ENCODE assay signal across 9 mouse cellular contexts in genomic region chr3:122509534-122510239, GRCm38 (mm10).
DNase-seq lines count a peak whose midpoint lies in the region; ATAC-seq lines count a peak whose summit lies in the region.
"Had no signal": no experiment of that assay in that cellular context is flagged by ENCODE, and none has a peak within 500 bp of the region (broad histone marks: within the 10 kb centered on the region; RNA-seq: fewer than 3 reads in every experiment).

No protein-coding gene starts in this region.

- ATAC-seq in hindbrain, embryonic 11.5 days (ENCODE audit: low FRiP score), result no peak
- peak; percentile 50 for ATAC-seq in kidney, embryonic 16.5 days (ENCODE audit: low FRiP score, low TSS enrichment)

- no peaks in the 10 kb centered on the region for H3K9me3 ChIP-seq in hindbrain, embryonic 10.5 days
- H3K9me3 ChIP-seq in hindbrain, embryonic 11.5 days (ENCODE audit: control insufficient read depth, low read length), result no peaks in the 10 kb centered on the region
- no peaks in the 10 kb centered on the region for H3K9me3 ChIP-seq in kidney, embryonic 16.5 days (ENCODE audit: low read length)

- no peaks in the 10 kb centered on the region for H3K27me3 ChIP-seq in hindbrain, embryonic 10.5 days (ENCODE audit: insufficient read depth, poor library complexity, severe bottlenecking)
- H3K27me3 ChIP-seq in hindbrain, embryonic 11.5 days (ENCODE audit: control insufficient read depth, insufficient read depth, low read length), result no peaks in the 10 kb centered on the region
- H3K27me3 ChIP-seq in kidney, embryonic 16.5 days (ENCODE audit: insufficient read depth, low read length), result no peaks in the 10 kb centered on the region
- H3K27me3 ChIP-seq: CH12.LX had no signal

- peak overlapping the region; percentile 54; the same call in 1 of the 2 replicates for H3K27ac ChIP-seq in hindbrain, embryonic 10.5 days
- H3K27ac ChIP-seq in hindbrain, embryonic 11.5 days (ENCODE audit: low read depth, low read length), result no peak overlapping the region
- peak overlapping the region; percentile 84 for H3K27ac ChIP-seq in kidney, embryonic 16.5 days (ENCODE audit: low read length)

- H3K4me3 ChIP-seq in hindbrain, embryonic 10.5 days, result no peak overlapping the region
- H3K4me3 ChIP-seq in hindbrain, embryonic 11.5 days (ENCODE audit: low read depth, low read length), result no peak overlapping the region
- H3K4me3 ChIP-seq in kidney, embryonic 16.5 days (ENCODE audit: low read length), result no peak overlapping the region

- no peak overlapping the region for H3K4me2 ChIP-seq in hindbrain, embryonic 11.5 days (replicated peaks; ENCODE audit: low read depth, low read length)
- H3K4me2 ChIP-seq in kidney, embryonic 16.5 days (replicated peaks; ENCODE audit: low read depth, low read length), result no peak overlapping the region

- H3K36me3 ChIP-seq in hindbrain, embryonic 10.5 days, result peaks cover 24% of the 10 kb centered on the region
- no peaks in the 10 kb centered on the region for H3K36me3 ChIP-seq in hindbrain, embryonic 11.5 days (ENCODE audit: control insufficient read depth, insufficient read depth, low read length)
- no peaks in the 10 kb centered on the region for H3K36me3 ChIP-seq in kidney, embryonic 16.5 days (ENCODE audit: insufficient read depth, low read length)

- WGBS in hindbrain, embryonic 10.5 days, result 68% methylated on average over 11 of the region's 11 CpGs
- WGBS in hindbrain, embryonic 11.5 days, result 66% methylated on average over 11 of the region's 11 CpGs
- WGBS in kidney, embryonic 16.5 days, result 49% methylated on average over 11 of the region's 11 CpGs

- no peak overlapping the region for H3K9ac ChIP-seq in hindbrain, embryonic 11.5 days (ENCODE audit: low read depth, low read length)
- H3K9ac ChIP-seq in kidney, embryonic 16.5 days (replicated peaks; ENCODE audit: low read length), result 0 out of 2 replicates have a peak overlapping the region, but pooled peaks have one; percentile 6

- no peak for DNase-seq in hindbrain, embryonic 10.5 days (ENCODE audit: low spot score)
- DNase-seq in hindbrain, embryonic 11.5 days (ENCODE audit: low spot score), result no peak
- peak; percentile 53 to 63 for DNase-seq in heart, adult 18-20 months
- DNase-seq in lung, postnatal 36 days, result peak; percentile 69
- DNase-seq in thymus, postnatal 0 days (ENCODE audit: low spot score), result no peak
- DNase-seq in layer of hippocampus, postnatal 10 days (ENCODE audit: low spot score in 2 of 2), result no peak
- no peak for DNase-seq in right cerebral cortex, postnatal 4 days

- peaks cover 19% of the 10 kb centered on the region for H3K4me1 ChIP-seq in hindbrain, embryonic 10.5 days (replicated peaks)
- no peaks in the 10 kb centered on the region; the same call in 1 of the 2 replicates for H3K4me1 ChIP-seq in hindbrain, embryonic 11.5 days (replicated peaks; ENCODE audit: control insufficient read depth, insufficient read depth, low read length)
- H3K4me1 ChIP-seq in kidney, embryonic 16.5 days (ENCODE audit: insufficient read depth, low read length), result peaks cover 42% of the 10 kb centered on the region

Comparison
In these comparisons a context has a peak if more than half of its experiments do, and no peak if none do; other contexts are left out.
1. DNase-seq: peak in heart, adult 18-20 months (2 of 2) and lung, postnatal 36 days (single experiment); none in hindbrain, embryonic 10.5 days (single experiment), hindbrain, embryonic 11.5 days (single experiment), thymus, postnatal 0 days (single experiment), layer of hippocampus, postnatal 10 days (0 of 2) and right cerebral cortex, postnatal 4 days (single experiment).